Comparison of ENCODE assay signal across 26 mouse cellular contexts in the genomic region with DNA sequence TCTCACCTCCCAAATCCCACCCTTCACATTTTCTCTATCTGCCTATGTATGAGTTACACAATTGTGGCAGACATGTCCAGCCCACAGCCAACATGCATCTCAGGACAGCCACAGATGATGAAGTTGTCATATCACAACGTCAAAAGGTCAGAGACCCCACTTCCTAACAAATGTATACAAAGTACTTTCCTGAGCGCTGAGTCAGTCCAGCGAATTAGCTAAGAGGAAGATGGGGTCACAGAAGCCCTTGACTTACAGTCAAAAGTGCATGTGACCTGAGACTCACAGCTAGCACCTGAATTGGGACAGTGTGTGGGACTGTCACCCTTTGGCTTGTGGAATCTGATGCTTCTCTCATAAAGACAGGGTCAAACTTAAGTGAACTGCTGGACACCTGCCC. TPM values are rescaled to one million over a fixed set of nuclear protein-coding genes. Genes with fewer than 3 reads are reported as not detected.
DNase-seq lines count a peak whose midpoint lies in the region; ATAC-seq and TF ChIP-seq lines count a peak whose summit lies in the region.
"Had no signal": no experiment of that assay in that cellular context is flagged by ENCODE, and none has a peak within 500 bp of the region (broad histone marks: within the 10 kb centered on the region; RNA-seq: fewer than 3 reads in every experiment).

No protein-coding gene starts in this region.

- no peak for ATAC-seq in liver, embryonic 12.5 days
- no peak for ATAC-seq in liver, embryonic 11.5 days (replicated peaks; ENCODE audit: low FRiP score)
- ATAC-seq in lung, postnatal 0 days = peak; percentile 13; the same call in 1 of the 2 replicates
- ATAC-seq in megakaryocyte, adult 5-6 weeks (ENCODE audit: poor library complexity, severe bottlenecking) = peak; percentile 63
- ATAC-seq: CD4-positive, CD25-positive, alpha-beta regulatory T cell, adult 4 months; forebrain, embryonic 15.5 days; hindbrain, postnatal 0 days had no signal

- H3K36me3 ChIP-seq in liver, embryonic 12.5 days = peaks cover 82% of the 10 kb centered on the region
- peaks cover 10% of the 10 kb centered on the region; the same call in 1 of the 2 replicates for H3K36me3 ChIP-seq in liver, embryonic 11.5 days (ENCODE audit: control insufficient read depth, insufficient read depth, low read length)
- peaks cover 16% of the 10 kb centered on the region; the same call in 1 of the 2 replicates for H3K36me3 ChIP-seq in lung, postnatal 0 days (ENCODE audit: insufficient read depth, low read length)

- no peaks in the 10 kb centered on the region for H3K9me3 ChIP-seq in liver, embryonic 12.5 days (replicated peaks)
- H3K9me3 ChIP-seq in liver, embryonic 11.5 days (ENCODE audit: control insufficient read depth, low read length) = no peaks in the 10 kb centered on the region
- H3K9me3 ChIP-seq in lung, postnatal 0 days (ENCODE audit: low read length) = no peaks in the 10 kb centered on the region
- H3K9me3 ChIP-seq: embryonic facial prominence, embryonic 10.5 days; embryonic facial prominence, embryonic 13.5 days; forebrain, embryonic 12.5 days; forebrain, embryonic 15.5 days; heart, embryonic 10.5 days; heart, embryonic 13.5 days had no signal

- no peak overlapping the region for H3K4me2 ChIP-seq in liver, embryonic 12.5 days
- H3K4me2 ChIP-seq in liver, embryonic 11.5 days = no peak overlapping the region
- H3K4me2 ChIP-seq in lung, postnatal 0 days (replicated peaks; ENCODE audit: low read depth, low read length) = no peak overlapping the region
- H3K4me2 ChIP-seq: embryonic facial prominence, embryonic 13.5 days; forebrain, embryonic 12.5 days; forebrain, embryonic 15.5 days; heart, embryonic 13.5 days; hindbrain, embryonic 14.5 days had no signal

- no peak overlapping the region for H3K4me3 ChIP-seq in liver, embryonic 12.5 days
- no peak overlapping the region for H3K4me3 ChIP-seq in liver, embryonic 11.5 days (ENCODE audit: low read depth, low read length)
- H3K4me3 ChIP-seq in lung, postnatal 0 days (ENCODE audit: low read depth, low read length) = no peak overlapping the region
- H3K4me3 ChIP-seq: embryonic facial prominence, embryonic 10.5 days; embryonic facial prominence, embryonic 13.5 days; erythroblast, embryonic 14.5 days; forebrain, embryonic 12.5 days; forebrain, embryonic 15.5 days; heart, adult 2 months; heart, embryonic 10.5 days; heart, embryonic 13.5 days had no signal

- WGBS in liver, embryonic 12.5 days (ENCODE audit: insufficient replicate concordance) = 77% methylated on average over 3 of the region's 3 CpGs
- WGBS in liver, embryonic 11.5 days = 83% methylated on average over 3 of the region's 3 CpGs
- WGBS in lung, postnatal 0 days = 32% methylated on average over 3 of the region's 3 CpGs

- 0 out of 2 replicates have a peak overlapping the region, but pooled peaks have one; percentile 3 for H3K27ac ChIP-seq in liver, embryonic 12.5 days
- no peak overlapping the region for H3K27ac ChIP-seq in liver, embryonic 11.5 days (ENCODE audit: low read depth, low read length)
- H3K27ac ChIP-seq in lung, postnatal 0 days (ENCODE audit: low read length) = no peak overlapping the region
- H3K27ac ChIP-seq: embryonic facial prominence, embryonic 10.5 days; embryonic facial prominence, embryonic 13.5 days; forebrain, embryonic 12.5 days; forebrain, embryonic 15.5 days; heart, adult 2 months; heart, embryonic 10.5 days; heart, embryonic 13.5 days; hindbrain, embryonic 14.5 days; hindbrain, postnatal 0 days had no signal

- peaks cover 67% of the 10 kb centered on the region for H3K4me1 ChIP-seq in liver, embryonic 12.5 days
- peaks cover 9% of the 10 kb centered on the region for H3K4me1 ChIP-seq in liver, embryonic 11.5 days (replicated peaks; ENCODE audit: control insufficient read depth, insufficient read depth, low read length)
- H3K4me1 ChIP-seq in lung, postnatal 0 days (ENCODE audit: insufficient read depth, low read depth, low read length) = peaks cover 2% of the 10 kb centered on the region; the same call in 1 of the 2 replicates
- H3K4me1 ChIP-seq: embryonic facial prominence, embryonic 13.5 days; forebrain, embryonic 12.5 days; forebrain, embryonic 15.5 days had no signal

- no peaks in the 10 kb centered on the region for H3K27me3 ChIP-seq in liver, embryonic 12.5 days (replicated peaks)
- no peaks in the 10 kb centered on the region for H3K27me3 ChIP-seq in liver, embryonic 11.5 days (replicated peaks; ENCODE audit: control insufficient read depth, insufficient read depth, low read length)
- H3K27me3 ChIP-seq in lung, postnatal 0 days (replicated peaks; ENCODE audit: insufficient read depth, low read length) = no peaks in the 10 kb centered on the region
- H3K27me3 ChIP-seq: embryonic facial prominence, embryonic 13.5 days; forebrain, embryonic 12.5 days; forebrain, embryonic 15.5 days; heart, embryonic 13.5 days had no signal

- H3K9ac ChIP-seq in liver, embryonic 12.5 days = no peak overlapping the region
- H3K9ac ChIP-seq in liver, embryonic 11.5 days (ENCODE audit: low read depth, low read length) = no peak overlapping the region
- no peak overlapping the region for H3K9ac ChIP-seq in lung, postnatal 0 days (replicated peaks; ENCODE audit: low read depth)
- H3K9ac ChIP-seq: embryonic facial prominence, embryonic 13.5 days; forebrain, embryonic 12.5 days; forebrain, embryonic 15.5 days; heart, embryonic 13.5 days; hindbrain, embryonic 14.5 days had no signal

- no peak for TF ChIP-seq CTCF in lung, postnatal 0 days (IDR thresholded peaks at IDR 0.05)

- no peak for DNase-seq in liver, embryonic 11.5 days (ENCODE audit: low spot score)
- DNase-seq in lung, postnatal 0 days (ENCODE audit: low spot score) = no peak
- DNase-seq in lung, postnatal 25 days (ENCODE audit: low spot score) = no peak
- DNase-seq in testis, postnatal 14 days (ENCODE audit: low spot score) = no peak
- DNase-seq: adrenal gland, postnatal 25 days; cerebellum, adult 11-12 months; cerebellum, adult 8-10 months; cerebellum, postnatal 10 days; cerebellum, postnatal 36 days; embryo, embryonic 11 days; gastrocnemius, postnatal 25 days; heart, adult 2 months; heart, postnatal 14 days; heart, postnatal 4 days had no signal

- peak; percentile 39; the same call in 1 of the 2 replicates for TF ChIP-seq EP300 in lung, postnatal 0 days (IDR thresholded peaks at IDR 0.05)

RNA-seq across cellular contexts. Expression of gene Nsmce1, which starts 9.1 kb away (rescaled TPM):
- polyA plus RNA-seq in liver, embryonic 12.5 days (2016; fragmentation: Nextera tagmentation; extraction: Ambion mirVana) = 97.0 and 97.7 TPM in 2 replicates
- polyA plus RNA-seq in liver, embryonic 11.5 days (2014; fragmentation: Nextera tagmentation; extraction: Ambion mirVana) = 126 and 132 TPM in 2 replicates
- polyA plus RNA-seq in lung, postnatal 0 days (2015; fragmentation: Nextera tagmentation; extraction: Ambion mirVana) = 94.0 and 94.2 TPM in 2 replicates
- 62.5 and 74.2 TPM in 2 replicates for total RNA-seq in megakaryocyte, adult 5-6 weeks (2015)
- total RNA-seq in megakaryocyte, adult 5-6 weeks (2017) = 73.6 and 73.8 TPM in 2 replicates

RNA-seq across cellular contexts. Expression of gene Kdm8, which starts 37.9 kb away (rescaled TPM):
- 11.1 and 11.7 TPM in 2 replicates for polyA plus RNA-seq in liver, embryonic 12.5 days (2016; fragmentation: Nextera tagmentation; extraction: Ambion mirVana)
- 14.8 and 15.2 TPM in 2 replicates for polyA plus RNA-seq in liver, embryonic 11.5 days (2014; fragmentation: Nextera tagmentation; extraction: Ambion mirVana)
- 4.2 and 5.6 TPM in 2 replicates for polyA plus RNA-seq in lung, postnatal 0 days (2015; fragmentation: Nextera tagmentation; extraction: Ambion mirVana)
- 2.0 and 2.9 TPM in 2 replicates for total RNA-seq in megakaryocyte, adult 5-6 weeks (2015)
- total RNA-seq in megakaryocyte, adult 5-6 weeks (2017) = 2.8 and 6.5 TPM in 2 replicates

Comparison
In these comparisons a context has a peak if more than half of its experiments do, and no peak if none do; other contexts are left out.
1. ATAC-seq: peak in lung, postnatal 0 days (single experiment) and megakaryocyte, adult 5-6 weeks (single experiment); none in liver, embryonic 12.5 days (single experiment) and liver, embryonic 11.5 days (single experiment).